Mouse (Mus musculus) kidney, postnatal 0 days (tissue): ENCODE data around the gene Tprgl. TPM values are rescaled to one million over a fixed set of nuclear protein-coding genes. Genes with fewer than 3 reads are reported as not detected.
A peak's percentile ranks its signal among the peaks of the same experiment; 100 is the strongest.

Experiments used
- ATAC-seq: fragments of 200-750 bp; cut with Nextera tagmentation; replicated peaks from 2 replicates; pipeline ENCODE4 v1.8.0; 2017; ENCODE audit warnings: low read depth, moderate number of reproducible peaks, moderate TSS enrichment, moderate library complexity; ENCODE audit not compliant: low FRiP score
- DNase-seq: peaks from one replicate; pipeline ENCODE4 v3.0.0-alpha.2; 2016; ENCODE audit warnings: low spot score
- H3K27ac ChIP-seq: fragments of 300-500 bp; sonication (generic); 2 replicates; pipeline ENCODE4 v1.5.1; 2014; ENCODE audit warnings: mild to moderate bottlenecking
- H3K27me3 ChIP-seq: fragments of 300-500 bp; sonication (generic); 2 replicates; pipeline ENCODE4 v1.6.1; 2014; ENCODE audit warnings: low read length, mixed read lengths; ENCODE audit not compliant: insufficient read depth
- H3K36me3 ChIP-seq: fragments of 300-500 bp; sonication (generic); 2 replicates; pipeline ENCODE4 v1.6.1; 2014; ENCODE audit warnings: low read length, mixed read lengths; ENCODE audit not compliant: insufficient read depth
- H3K4me1 ChIP-seq: fragments of 300-500 bp; sonication (generic); replicated peaks from 2 replicates; pipeline ENCODE4 v1.6.1; 2014; ENCODE audit warnings: antibody characterized with exemption, low read length, mixed read lengths; ENCODE audit not compliant: insufficient read depth
- H3K4me2 ChIP-seq: fragments of 300-500 bp; sonication (generic); 2 replicates; pipeline ENCODE4 v1.6.1; 2014; ENCODE audit warnings: mild to moderate bottlenecking, low read length, moderate library complexity, mixed read lengths
- H3K4me3 ChIP-seq: fragments of 300-500 bp; sonication (generic); replicated peaks from 2 replicates; pipeline ENCODE4 v1.5.1; 2014; ENCODE audit warnings: low read depth, low read length
- H3K9ac ChIP-seq: fragments of 300-500 bp; sonication (generic); 2 replicates; pipeline ENCODE4 v1.6.1; 2014; ENCODE audit warnings: low read depth, low read length
- H3K9me3 ChIP-seq: fragments of 300-500 bp; sonication (generic); replicated peaks from 2 replicates; pipeline ENCODE4 v1.6.1; 2016; ENCODE audit warnings: low read length, inconsistent platforms, mixed read lengths
- CTCF ChIP-seq: IDR thresholded peaks from 2 replicates; pipeline ENCODE4 v1.5.1; 2016; ENCODE audit warnings: antibody characterized with exemption, low read depth, mild to moderate bottlenecking, moderate library complexity
- WGBS: fragments of 180-500 bp; shearing (Covaris S2); extraction: QIAGEN DNeasy Blood & Tissue Kit; methylation state at CpG from one replicate; pipeline ENCODE4 v1.1.7; 2014; 5-methylcytosine and 5-hydroxymethylcytosine counted together
- polyA plus RNA-seq: library from polyadenylated mRNA; unstranded; fragments of >200 nt; fragmentation: Nextera tagmentation; extraction: Ambion mirVana; gene quantifications from 2 replicates; pipeline ENCODE4 v1.2.1, GENCODE M21; 2015

Tprgl gene
- polyA plus RNA-seq: 154 and 172 TPM in 2 replicates

- TF ChIP-seq CTCF: no peak
- WGBS: under 1% methylated on average over 67 of the region's 75 CpGs
- no peaks in the 10 kb centered on the region for H3K9me3 ChIP-seq
- H3K27me3 ChIP-seq: no peaks in the 10 kb centered on the region
- H3K4me1 ChIP-seq: peaks cover 15% of the 10 kb centered on the region; the same call in 1 of the 2 replicates
- peaks cover 16% of the 10 kb centered on the region for H3K36me3 ChIP-seq
- H3K4me3 ChIP-seq: peak within 1 kb of the TSS; percentile 93
- peak within 1 kb of the TSS; percentile 86 for H3K4me2 ChIP-seq
- DNase-seq: peak; percentile 99
- peak within 1 kb of the TSS; percentile 90 for H3K9ac ChIP-seq
- peak within 1 kb of the TSS; percentile 91 for H3K27ac ChIP-seq
- peak; percentile 96 for ATAC-seq
These were observed at the start of gene Tprgl for GRCm38 (mm10) chr4:154160538-154161390. Gene Tprgl, minus strand, starts transcription at chr4:154160666.

- Histone ChIP-seq H3K9ac (no peak overlapping the region), H3K27me3 (no peaks in the 10 kb centered on the region), H3K9me3 (no peaks in the 10 kb centered on the region), H3K4me3 (no peak overlapping the region), H3K36me3 (no peaks in the 10 kb centered on the region), H3K4me1 (0 out of 2 replicates have a peak, but pooled peaks cover 3% of the 10 kb centered on the region), H3K4me2 (no peak overlapping the region), H3K27ac (no peak overlapping the region)
- 22% methylated on average over 3 of the region's 3 CpGs for WGBS
- DNase-seq (no peak), ATAC-seq (no peak)
- no peak for TF ChIP-seq CTCF
These were observed 49.4 kb upstream of the Tprgl start for GRCm38 (mm10) chr4:154209825-154210224.

GRCm38 (mm10) chr4:154209054-154209453 is 48.6 kb upstream of the Tprgl start:
- no peak for DNase-seq
- 0 out of 2 replicates have a peak, but pooled peaks cover 3% of the 10 kb centered on the region for H3K4me1 ChIP-seq

GRCm38 (mm10) chr4:154207261-154207660 is 46.8 kb upstream of the Tprgl start:
- H3K4me3 ChIP-seq: no peak overlapping the region
- 0 out of 2 replicates have a peak, but pooled peaks cover 3% of the 10 kb centered on the region for H3K4me1 ChIP-seq
- DNase-seq: peak; percentile 84
- ATAC-seq: no peak
- peak; percentile 96 for TF ChIP-seq CTCF
- H3K9me3 ChIP-seq: no peaks in the 10 kb centered on the region
- no peak overlapping the region for H3K9ac ChIP-seq
- no peaks in the 10 kb centered on the region for H3K27me3 ChIP-seq
- WGBS: 16% methylated on average over 5 of the region's 5 CpGs
- no peak overlapping the region for H3K27ac ChIP-seq
- H3K36me3 ChIP-seq: no peaks in the 10 kb centered on the region
- H3K4me2 ChIP-seq: no peak overlapping the region

More at GRCm38 (mm10) chr4:154209054-154209453, 48.6 kb upstream of the Tprgl start:
- TF ChIP-seq CTCF: no peak
- no peak overlapping the region for H3K4me2 ChIP-seq
- no peaks in the 10 kb centered on the region for H3K27me3 ChIP-seq
- no peaks in the 10 kb centered on the region for H3K36me3 ChIP-seq
- no peaks in the 10 kb centered on the region for H3K9me3 ChIP-seq
- WGBS: 46% methylated on average over 6 of the region's 6 CpGs
- no peak for ATAC-seq
- no peak overlapping the region for H3K27ac ChIP-seq
- no peak overlapping the region for H3K9ac ChIP-seq
- H3K4me3 ChIP-seq: no peak overlapping the region

GRCm38 (mm10) chr4:154205392-154205791 is 44.9 kb upstream of the Tprgl start:
- TF ChIP-seq CTCF: no peak
- Histone ChIP-seq H3K36me3 (no peaks in the 10 kb centered on the region), H3K27me3 (no peaks in the 10 kb centered on the region), H3K4me3 (no peak overlapping the region), H3K4me2 (no peak overlapping the region), H3K9me3 (no peaks in the 10 kb centered on the region), H3K9ac (no peak overlapping the region), H3K4me1 (0 out of 2 replicates have a peak, but pooled peaks cover 3% of the 10 kb centered on the region), H3K27ac (no peak overlapping the region)
- DNase-seq (no peak), ATAC-seq (no peak)
- 73% methylated on average over 5 of the region's 5 CpGs for WGBS

- ATAC-seq (no peak), DNase-seq (no peak)
- Histone ChIP-seq H3K9me3 (no peaks in the 10 kb centered on the region), H3K4me3 (no peak overlapping the region), H3K9ac (0 out of 2 replicates have a peak overlapping the region, but pooled peaks have one; percentile 0), H3K4me2 (no peak overlapping the region), H3K36me3 (no peaks in the 10 kb centered on the region), H3K27ac (no peak overlapping the region), H3K27me3 (no peaks in the 10 kb centered on the region), H3K4me1 (no peaks in the 10 kb centered on the region)
- WGBS: 72% methylated on average over 7 of the region's 7 CpGs
- no peak for TF ChIP-seq CTCF
These were observed 44.1 kb upstream of the Tprgl start for GRCm38 (mm10) chr4:154204532-154204931.
